Mouse (Mus musculus) heart, postnatal 0 days (tissue): ENCODE measurements around the gene Gm28038.
A peak's percentile ranks its signal among the peaks of the same experiment; 100 is the strongest.

Experiments
- CTCF ChIP-seq: IDR thresholded peaks from 2 replicates; pipeline ENCODE4 v1.5.1; 2016; ENCODE audit warnings: antibody characterized with exemption, control low read depth, low read depth
- EP300 ChIP-seq: IDR thresholded peaks from 2 replicates; pipeline ENCODE4 v1.6.1; 2016; ENCODE audit warnings: antibody characterized with exemption, low read depth

DNA sequence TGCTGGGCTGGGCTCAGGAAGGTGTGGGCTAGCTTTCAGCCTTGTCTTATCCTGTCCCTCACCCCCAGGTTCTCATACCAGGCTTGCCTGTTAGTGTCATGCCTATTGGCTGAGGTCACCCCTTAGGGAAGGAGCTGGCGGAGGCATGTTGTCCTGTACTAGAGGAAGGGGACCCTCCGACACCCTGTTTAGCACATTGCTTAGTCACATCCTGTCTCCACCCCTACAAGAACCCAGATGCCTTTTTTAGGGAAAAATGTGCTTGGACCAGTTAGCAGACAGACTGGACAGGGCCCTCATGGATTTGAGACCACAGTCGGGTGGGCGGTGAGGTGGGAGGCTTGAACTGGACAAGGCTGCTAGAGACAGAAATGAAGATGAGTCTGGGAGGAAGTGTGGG lies 22.2 kb upstream of the Gm28038 start:
- TF ChIP-seq EP300: peak; percentile 78; the same call in 1 of the 2 replicates
- TF ChIP-seq CTCF: no peak
